In genomic region chr1:124450128-124450527, GRCm38 (mm10) we compare ENCODE assay signal across 10 mouse cellular contexts.
DNase-seq lines count a peak whose midpoint lies in the region; ATAC-seq and TF ChIP-seq lines count a peak whose summit lies in the region.
"Had no signal": no experiment of that assay in that cellular context is flagged by ENCODE, and none has a peak within 500 bp of the region (broad histone marks: within the 10 kb centered on the region; RNA-seq: fewer than 3 reads in every experiment).

No protein-coding gene starts in this region.

- H3K36me3 ChIP-seq in hindbrain, embryonic 11.5 days (ENCODE audit: control insufficient read depth, insufficient read depth, low read length), result no peaks in the 10 kb centered on the region
- H3K36me3 ChIP-seq in hindbrain, embryonic 16.5 days (ENCODE audit: control insufficient read depth, insufficient read depth, low read length), result no peaks in the 10 kb centered on the region
- no peaks in the 10 kb centered on the region for H3K36me3 ChIP-seq in limb, embryonic 14.5 days (ENCODE audit: control insufficient read depth, insufficient read depth, low read length)
- no peaks in the 10 kb centered on the region for H3K36me3 ChIP-seq in hindbrain, embryonic 12.5 days
- H3K36me3 ChIP-seq in hindbrain, embryonic 14.5 days (replicated peaks; ENCODE audit: control insufficient read depth, insufficient read depth), result no peaks in the 10 kb centered on the region
- H3K36me3 ChIP-seq: embryonic facial prominence, embryonic 15.5 days had no signal

- WGBS in hindbrain, embryonic 11.5 days, result 29% methylated on average over 1 of the region's 1 CpGs
- WGBS in hindbrain, embryonic 16.5 days, result 43% methylated on average over 1 of the region's 1 CpGs
- 35% methylated on average over 1 of the region's 1 CpGs for WGBS in limb, embryonic 14.5 days
- 37% methylated on average over 1 of the region's 1 CpGs for WGBS in hindbrain, embryonic 12.5 days
- 46% methylated on average over 1 of the region's 1 CpGs for WGBS in hindbrain, embryonic 14.5 days

- no peaks in the 10 kb centered on the region for H3K4me1 ChIP-seq in hindbrain, embryonic 11.5 days (replicated peaks; ENCODE audit: control insufficient read depth, insufficient read depth, low read length)
- no peaks in the 10 kb centered on the region for H3K4me1 ChIP-seq in hindbrain, embryonic 16.5 days (ENCODE audit: control insufficient read depth, insufficient read depth, low read depth, low read length)
- no peaks in the 10 kb centered on the region for H3K4me1 ChIP-seq in limb, embryonic 14.5 days (ENCODE audit: control insufficient read depth, insufficient read depth, low read length)
- H3K4me1 ChIP-seq in hindbrain, embryonic 12.5 days, result no peaks in the 10 kb centered on the region
- no peaks in the 10 kb centered on the region for H3K4me1 ChIP-seq in hindbrain, embryonic 14.5 days (replicated peaks; ENCODE audit: control insufficient read depth, insufficient read depth, low read length)
- H3K4me1 ChIP-seq: embryonic facial prominence, embryonic 15.5 days had no signal

- H3K27me3 ChIP-seq in hindbrain, embryonic 11.5 days (ENCODE audit: control insufficient read depth, insufficient read depth, low read length), result no peaks in the 10 kb centered on the region
- H3K27me3 ChIP-seq in hindbrain, embryonic 16.5 days (replicated peaks; ENCODE audit: control insufficient read depth, insufficient read depth, low read length), result no peaks in the 10 kb centered on the region
- H3K27me3 ChIP-seq in limb, embryonic 14.5 days (ENCODE audit: control insufficient read depth, insufficient read depth, low read length), result no peaks in the 10 kb centered on the region
- H3K27me3 ChIP-seq in hindbrain, embryonic 12.5 days, result no peaks in the 10 kb centered on the region
- H3K27me3 ChIP-seq in hindbrain, embryonic 14.5 days (ENCODE audit: control insufficient read depth, insufficient read depth, low read length), result no peaks in the 10 kb centered on the region
- H3K27me3 ChIP-seq: embryonic facial prominence, embryonic 15.5 days had no signal

- no peak for ATAC-seq in hindbrain, embryonic 11.5 days (ENCODE audit: low FRiP score)
- no peak for ATAC-seq in hindbrain, embryonic 16.5 days
- no peak for ATAC-seq in limb, embryonic 14.5 days (ENCODE audit: low FRiP score, low read depth)
- no peak for ATAC-seq in hindbrain, embryonic 12.5 days (ENCODE audit: low FRiP score)
- ATAC-seq in hindbrain, embryonic 14.5 days (ENCODE audit: low FRiP score), result no peak

- no peaks in the 10 kb centered on the region for H3K9me3 ChIP-seq in hindbrain, embryonic 11.5 days (ENCODE audit: control insufficient read depth, low read length)
- H3K9me3 ChIP-seq in hindbrain, embryonic 16.5 days (ENCODE audit: control insufficient read depth, low read length), result no peaks in the 10 kb centered on the region
- no peaks in the 10 kb centered on the region for H3K9me3 ChIP-seq in limb, embryonic 14.5 days (ENCODE audit: control insufficient read depth, low read length)
- H3K9me3 ChIP-seq in hindbrain, embryonic 12.5 days (replicated peaks), result no peaks in the 10 kb centered on the region
- no peaks in the 10 kb centered on the region for H3K9me3 ChIP-seq in hindbrain, embryonic 14.5 days (ENCODE audit: control insufficient read depth, low read length)
- H3K9me3 ChIP-seq: embryonic facial prominence, embryonic 15.5 days had no signal

- H3K27ac ChIP-seq in hindbrain, embryonic 11.5 days (ENCODE audit: low read depth, low read length), result no peak overlapping the region
- no peak overlapping the region for H3K27ac ChIP-seq in hindbrain, embryonic 16.5 days (ENCODE audit: low read depth, low read length)
- H3K27ac ChIP-seq in limb, embryonic 14.5 days (replicated peaks; ENCODE audit: low read depth, low read length), result no peak overlapping the region
- no peak overlapping the region for H3K27ac ChIP-seq in hindbrain, embryonic 12.5 days
- no peak overlapping the region for H3K27ac ChIP-seq in hindbrain, embryonic 14.5 days
- H3K27ac ChIP-seq: embryonic facial prominence, embryonic 15.5 days had no signal

- DNase-seq in hindbrain, embryonic 11.5 days (ENCODE audit: low spot score), result peak; percentile 34
- DNase-seq in ovary, postnatal 14 days (ENCODE audit: low spot score), result peak; percentile 8
- DNase-seq in ovary, postnatal 36 days (ENCODE audit: low spot score), result no peak
- peak; percentile 28 for DNase-seq in adrenal gland, postnatal 14 days
- DNase-seq in limb, embryonic 14.5 days (ENCODE audit: low spot score), result peak; percentile 25
- DNase-seq in hindbrain, embryonic 14.5 days (ENCODE audit: low spot score), result no peak

- H3K9ac ChIP-seq in hindbrain, embryonic 11.5 days (ENCODE audit: low read depth, low read length), result no peak overlapping the region
- no peak overlapping the region for H3K9ac ChIP-seq in hindbrain, embryonic 16.5 days (ENCODE audit: low read depth, low read length)
- H3K9ac ChIP-seq in limb, embryonic 14.5 days (ENCODE audit: low read depth, low read length, severe bottlenecking), result no peak overlapping the region
- no peak overlapping the region for H3K9ac ChIP-seq in hindbrain, embryonic 12.5 days
- H3K9ac ChIP-seq in hindbrain, embryonic 14.5 days, result no peak overlapping the region
- H3K9ac ChIP-seq: embryonic facial prominence, embryonic 15.5 days had no signal

- H3K4me2 ChIP-seq in hindbrain, embryonic 11.5 days (replicated peaks; ENCODE audit: low read depth, low read length), result no peak overlapping the region
- H3K4me2 ChIP-seq in hindbrain, embryonic 16.5 days (ENCODE audit: low read length), result no peak overlapping the region
- no peak overlapping the region for H3K4me2 ChIP-seq in limb, embryonic 14.5 days (replicated peaks; ENCODE audit: low read depth, low read length, severe bottlenecking)
- H3K4me2 ChIP-seq in hindbrain, embryonic 12.5 days (replicated peaks), result no peak overlapping the region
- no peak overlapping the region for H3K4me2 ChIP-seq in hindbrain, embryonic 14.5 days (replicated peaks)
- H3K4me2 ChIP-seq: embryonic facial prominence, embryonic 15.5 days had no signal

- H3K4me3 ChIP-seq in hindbrain, embryonic 11.5 days (ENCODE audit: low read depth, low read length), result no peak overlapping the region
- no peak overlapping the region for H3K4me3 ChIP-seq in hindbrain, embryonic 16.5 days (ENCODE audit: low read length)
- no peak overlapping the region for H3K4me3 ChIP-seq in limb, embryonic 14.5 days (replicated peaks; ENCODE audit: low read length)
- H3K4me3 ChIP-seq in hindbrain, embryonic 12.5 days, result no peak overlapping the region
- no peak overlapping the region for H3K4me3 ChIP-seq in hindbrain, embryonic 14.5 days (replicated peaks; ENCODE audit: low read length)
- H3K4me3 ChIP-seq: embryonic facial prominence, embryonic 15.5 days; myocyte had no signal

- no peak for TF ChIP-seq POLR2A in limb, embryonic 14.5 days (IDR thresholded peaks at IDR 0.05; ENCODE audit: borderline replicate concordance, extremely low read depth, insufficient read depth, insufficient read length)

Comparison
In these comparisons a context has a peak if more than half of its experiments do, and no peak if none do; other contexts are left out.
1. DNase-seq: peak in hindbrain, embryonic 11.5 days (single experiment), ovary, postnatal 14 days (single experiment), adrenal gland, postnatal 14 days (single experiment) and limb, embryonic 14.5 days (single experiment); none in ovary, postnatal 36 days (single experiment) and hindbrain, embryonic 14.5 days (single experiment).